Mouse (Mus musculus) embryonic facial prominence, embryonic 11.5 days (tissue): ENCODE measurements around the gene Aldh3a1. TPM values are rescaled to one million over a fixed set of nuclear protein-coding genes. Genes with fewer than 3 reads are reported as not detected.
A peak's percentile ranks its signal among the peaks of the same experiment; 100 is the strongest.
"Not testable (repeated sequence)": the region's sequence is repeated elsewhere in the genome, so short reads cannot be mapped to it uniquely, and the experiment has no call there.

Experiments
- ATAC-seq: fragments of 200-750 bp; cut with Nextera tagmentation; replicated peaks from 2 replicates; pipeline ENCODE4 v1.8.0; 2017; ENCODE audit warnings: low read depth; ENCODE audit not compliant: insufficient number of reproducible peaks, low FRiP score, low TSS enrichment
- DNase-seq: peaks from one replicate; pipeline ENCODE4 v3.0.0-alpha.2; 2015; ENCODE audit warnings: low spot score
- H3K27ac ChIP-seq: fragments of 300-500 bp; sonication (generic); replicated peaks from 2 replicates; pipeline ENCODE4 v1.5.1; 2014; ENCODE audit warnings: mild to moderate bottlenecking, low read depth, low read length, control low read depth
- H3K27me3 ChIP-seq: fragments of 300-500 bp; sonication (generic); 2 replicates; pipeline ENCODE4 v1.6.1; 2014; ENCODE audit warnings: mild to moderate bottlenecking, low read length, moderate library complexity, mixed read lengths; ENCODE audit not compliant: control insufficient read depth, insufficient read depth
- H3K36me3 ChIP-seq: fragments of 300-500 bp; sonication (generic); replicated peaks from 2 replicates; pipeline ENCODE4 v1.6.1; 2014; ENCODE audit warnings: low read depth, mild to moderate bottlenecking, low read length, moderate library complexity, mixed read lengths; ENCODE audit not compliant: control insufficient read depth, insufficient read depth
- H3K4me1 ChIP-seq: fragments of 300-500 bp; sonication (generic); 2 replicates; pipeline ENCODE4 v1.6.1; 2014; ENCODE audit warnings: low read length, mixed read lengths; ENCODE audit not compliant: control insufficient read depth, insufficient read depth
- H3K4me2 ChIP-seq: fragments of 300-500 bp; sonication (generic); 2 replicates; pipeline ENCODE4 v1.6.1; 2014; ENCODE audit warnings: low read depth, mild to moderate bottlenecking, control low read depth, low read length, moderate library complexity
- H3K4me3 ChIP-seq: fragments of 300-500 bp; sonication (generic); 2 replicates; pipeline ENCODE4 v1.5.1; 2014; ENCODE audit warnings: low read depth, low read length, control low read depth
- H3K9ac ChIP-seq: fragments of 300-500 bp; sonication (generic); replicated peaks from 2 replicates; pipeline ENCODE4 v1.6.1; 2014; ENCODE audit warnings: mild to moderate bottlenecking, control low read depth, low read length
- H3K9me3 ChIP-seq: fragments of 300-500 bp; sonication (generic); replicated peaks from 2 replicates; pipeline ENCODE4 v1.6.1; 2016; ENCODE audit warnings: mild to moderate bottlenecking, low read length, inconsistent platforms, mixed read lengths; ENCODE audit not compliant: control insufficient read depth
- WGBS: fragments of 180-500 bp; shearing (Covaris S2); extraction: QIAGEN DNeasy Blood & Tissue Kit; methylation state at CpG from one replicate; pipeline ENCODE4 v1.1.7; 2014; 5-methylcytosine and 5-hydroxymethylcytosine counted together
- polyA plus RNA-seq: library from polyadenylated mRNA; unstranded; fragments of >200 nt; fragmentation: Nextera tagmentation; extraction: Ambion mirVana; gene quantifications from 2 replicates; pipeline ENCODE4 v1.2.1, GENCODE M21; 2014

Gene Aldh3a1
- polyA plus RNA-seq, 1 experiment from 2014 or later: not detected

DNA sequence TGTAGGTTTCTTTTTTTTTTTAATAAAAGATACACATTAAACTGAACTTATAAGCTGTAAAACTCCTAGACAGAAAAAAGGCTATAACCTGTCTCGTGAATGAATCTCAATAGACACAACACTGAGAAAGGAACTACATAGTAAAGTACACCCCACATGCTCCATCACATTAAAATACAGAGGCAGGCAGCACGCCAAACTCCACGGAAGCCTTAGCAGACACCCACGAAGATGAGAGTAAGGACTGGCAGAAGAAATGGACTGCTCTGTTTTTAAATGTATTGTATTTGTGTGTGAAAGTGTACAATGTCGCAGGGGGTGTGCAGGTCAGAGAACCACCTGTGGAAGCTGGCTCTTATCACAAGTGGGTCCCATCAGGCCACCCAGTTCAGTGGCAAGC lies 37.2 kb upstream of the Aldh3a1 start:
- H3K9ac ChIP-seq: no peak overlapping the region
- 93% methylated on average over 5 of the region's 5 CpGs for WGBS
- no peak overlapping the region for H3K27ac ChIP-seq
- H3K4me1 ChIP-seq: no peaks in the 10 kb centered on the region
- DNase-seq (no peak), ATAC-seq (no peak)
- H3K9me3 ChIP-seq: no peaks in the 10 kb centered on the region
- H3K4me2 ChIP-seq: no peak overlapping the region
- no peak overlapping the region for H3K4me3 ChIP-seq
- H3K36me3 ChIP-seq: peaks cover 10% of the 10 kb centered on the region
- no peaks in the 10 kb centered on the region for H3K27me3 ChIP-seq

- not testable (repeated sequence) for H3K36me3 ChIP-seq, H3K9me3 ChIP-seq, H3K27me3 ChIP-seq, ATAC-seq, H3K27ac ChIP-seq, H3K9ac ChIP-seq, DNase-seq, H3K4me1 ChIP-seq
- 42% methylated on average over 15 of the region's 15 CpGs for WGBS
- H3K4me3 ChIP-seq: peak overlapping the region; percentile 98
- peak overlapping the region; percentile 38 for H3K4me2 ChIP-seq
Observed at GRCm38 (mm10) chr11:61173477-61173876, 33.9 kb upstream of the Aldh3a1 start.

- ATAC-seq: peak; percentile 37
- Histone ChIP-seq H3K4me1 (no peaks in the 10 kb centered on the region), H3K36me3 (no peaks in the 10 kb centered on the region), H3K27ac (peak overlapping the region; percentile 89), H3K9me3 (no peaks in the 10 kb centered on the region), H3K27me3 (no peaks in the 10 kb centered on the region), H3K9ac (peak overlapping the region; percentile 97), H3K4me2 (peak overlapping the region; percentile 38), H3K4me3 (peak overlapping the region; percentile 98)
- peak; percentile 89 for DNase-seq
- WGBS: under 1% methylated on average over 28 of the region's 28 CpGs
Observed at GRCm38 (mm10) chr11:61174291-61174820, 33.0 kb upstream of the Aldh3a1 start.

DNA sequence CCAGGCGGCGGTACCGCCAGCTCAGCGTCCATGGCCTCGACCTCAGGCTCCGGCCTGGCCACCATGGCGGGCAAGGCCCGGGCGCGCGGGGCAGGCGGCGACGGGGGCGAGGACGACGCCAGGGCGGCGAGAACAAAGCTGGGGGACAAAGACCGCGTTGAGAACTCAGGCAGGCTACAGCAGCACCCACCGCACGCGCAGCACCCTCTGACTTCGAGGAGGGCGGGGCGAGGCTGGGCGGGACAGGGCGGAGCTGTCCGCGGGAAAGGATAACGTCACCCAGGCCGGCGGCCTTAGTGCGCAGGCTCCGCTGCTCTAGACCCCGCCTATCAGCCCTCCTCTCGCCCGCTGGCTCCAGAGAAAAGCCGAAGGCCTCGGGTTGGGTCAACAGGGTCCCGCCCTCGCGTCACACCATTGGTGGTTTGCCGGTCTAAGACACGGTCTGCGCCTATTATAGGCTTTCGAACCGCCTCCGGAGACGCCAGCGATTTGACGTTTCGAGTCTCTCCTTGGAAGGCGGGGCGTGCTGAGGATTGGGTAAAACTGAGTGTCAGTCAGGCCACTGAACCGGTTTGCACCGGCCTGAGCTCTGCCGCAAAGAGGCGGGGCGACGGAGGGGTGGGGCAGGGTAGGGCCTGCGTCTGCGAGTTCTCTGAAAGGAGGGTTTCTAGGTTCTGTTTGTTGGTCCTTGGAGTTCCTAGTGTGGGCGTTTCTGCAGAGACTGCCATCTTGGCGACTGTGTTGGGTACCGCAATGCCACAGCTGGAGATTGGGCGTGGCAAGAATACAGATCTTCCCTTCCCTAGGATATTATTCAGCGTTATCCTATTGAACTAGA lies 32.3 kb upstream of the Aldh3a1 start, which contains the start of gene Usp22:
Gene Usp22 (minus strand): TSS at position 235 of the 838 bp plus-strand sequence.
- peak within 1 kb of the TSS; percentile 38 for H3K4me2 ChIP-seq
- H3K27ac ChIP-seq: peak within 1 kb of the TSS; percentile 89
- WGBS: under 1% methylated on average over 58 of the region's 69 CpGs
- DNase-seq: peak; percentile 100
- H3K36me3 ChIP-seq: no peaks in the 10 kb centered on the region
- H3K27me3 ChIP-seq: no peaks in the 10 kb centered on the region
- H3K4me3 ChIP-seq: peak within 1 kb of the TSS; percentile 98
- peak; percentile 97 for ATAC-seq
- peak within 1 kb of the TSS; percentile 97 for H3K9ac ChIP-seq
- no peaks in the 10 kb centered on the region for H3K4me1 ChIP-seq
- no peaks in the 10 kb centered on the region for H3K9me3 ChIP-seq

- Histone ChIP-seq H3K4me3 (no peak overlapping the region), H3K4me2 (no peak overlapping the region), H3K27me3 (no peaks in the 10 kb centered on the region), H3K4me1 (no peaks in the 10 kb centered on the region), H3K36me3 (no peaks in the 10 kb centered on the region), H3K27ac (no peak overlapping the region), H3K9me3 (no peaks in the 10 kb centered on the region), H3K9ac (no peak overlapping the region)
- 73% methylated on average over 5 of the region's 5 CpGs for WGBS
- ATAC-seq: no peak
- DNase-seq: no peak
Observed at GRCm38 (mm10) chr11:61175778-61176177, 31.6 kb upstream of the Aldh3a1 start.

DNA sequence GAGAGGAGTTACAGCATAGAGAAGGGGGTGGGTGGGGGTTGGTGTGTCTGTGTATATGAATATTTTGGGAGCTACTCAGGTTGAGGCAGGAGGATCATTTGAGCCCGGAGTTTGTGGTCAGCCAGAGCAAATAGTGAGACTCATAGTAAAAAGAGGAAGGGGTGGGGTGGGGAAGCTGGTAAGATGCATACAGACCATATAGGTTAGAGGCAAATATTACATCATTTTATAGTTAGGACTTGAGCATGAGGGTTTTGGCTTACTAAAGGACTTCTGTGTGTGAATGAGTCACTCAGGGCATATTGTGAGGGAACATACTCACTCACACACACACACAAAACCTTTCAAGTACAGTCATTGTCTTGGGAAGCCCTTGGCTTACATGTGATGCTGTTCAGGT lies 31.0 kb upstream of the Aldh3a1 start:
- H3K4me3 ChIP-seq: no peak overlapping the region
- 96% methylated on average over 1 of the region's 1 CpGs for WGBS
- no peak overlapping the region for H3K9ac ChIP-seq
- H3K27ac ChIP-seq: no peak overlapping the region
- no peak for ATAC-seq
- H3K4me1 ChIP-seq: no peaks in the 10 kb centered on the region
- DNase-seq: no peak
- no peaks in the 10 kb centered on the region for H3K27me3 ChIP-seq
- H3K36me3 ChIP-seq: no peaks in the 10 kb centered on the region
- H3K4me2 ChIP-seq: no peak overlapping the region
- H3K9me3 ChIP-seq: no peaks in the 10 kb centered on the region

DNA sequence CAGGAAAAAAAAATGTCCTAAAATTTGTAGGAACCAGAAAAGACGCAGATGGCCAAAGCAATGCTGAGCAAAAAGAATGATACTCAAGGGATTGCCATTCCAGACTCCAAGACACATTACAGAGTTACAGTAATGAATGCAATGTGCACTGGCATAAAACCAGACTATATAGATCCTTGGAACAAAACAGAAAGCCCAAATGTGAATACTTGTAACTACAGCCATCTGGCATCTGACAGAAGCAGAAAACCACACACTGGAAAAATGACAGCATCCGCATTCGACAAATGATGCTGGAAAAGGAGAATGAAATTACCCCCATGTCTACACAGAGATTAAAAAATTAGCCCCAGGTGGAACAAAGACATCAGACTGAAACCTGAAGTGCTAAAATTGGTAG lies 27.0 kb upstream of the Aldh3a1 start:
- Histone ChIP-seq H3K9me3 (no peaks in the 10 kb centered on the region), H3K27me3 (no peaks in the 10 kb centered on the region), H3K4me2 (no peak overlapping the region), H3K9ac (no peak overlapping the region), H3K27ac (no peak overlapping the region), H3K4me1 (no peaks in the 10 kb centered on the region), H3K36me3 (no peaks in the 10 kb centered on the region), H3K4me3 (no peak overlapping the region)
- DNase-seq (no peak), ATAC-seq (no peak)
- WGBS: 73% methylated on average over 3 of the region's 3 CpGs

GRCm38 (mm10) chr11:61181624-61182023 lies 25.7 kb upstream of the Aldh3a1 start:
- H3K4me3 ChIP-seq: no peak overlapping the region
- no peaks in the 10 kb centered on the region for H3K4me1 ChIP-seq
- DNase-seq (no peak), ATAC-seq (no peak)
- H3K9me3 ChIP-seq: no peaks in the 10 kb centered on the region
- H3K4me2 ChIP-seq: no peak overlapping the region
- no peak overlapping the region for H3K27ac ChIP-seq
- H3K36me3 ChIP-seq: no peaks in the 10 kb centered on the region
- no peaks in the 10 kb centered on the region for H3K27me3 ChIP-seq
- H3K9ac ChIP-seq: no peak overlapping the region
